Mouse (Mus musculus) CH12.LX (cell line): ENCODE data around the gene Acaca. TPM values are rescaled to one million over a fixed set of nuclear protein-coding genes. Genes with fewer than 3 reads are reported as not detected.

Experiments
- DNase-seq: peaks from one replicate; pipeline ENCODE4 v3.0.0-alpha.2; 2013; ENCODE audit errors: extremely low read depth
- H3K27ac ChIP-seq: 2 replicates; pipeline ENCODE4 v1.5.1; 2012; ENCODE audit warnings: low read depth, mild to moderate bottlenecking, control low read depth, moderate library complexity; ENCODE audit not compliant: insufficient read depth
- H3K27me3 ChIP-seq: replicated peaks from 2 replicates; pipeline ENCODE3; 2012; ENCODE audit warnings: inconsistent platforms
- H3K36me3 ChIP-seq, 2 experiments: replicated peaks in 1 of 2; 2 replicates each; pipeline versions ENCODE3 to v1.6.1; 2012; ENCODE audit warnings: inconsistent platforms in 1 of 2, low read length in 1 of 2, mild to moderate bottlenecking in 1 of 2, mixed read lengths in 1 of 2, moderate library complexity in 1 of 2; ENCODE audit not compliant: control insufficient read depth in 1 of 2, insufficient read depth in 1 of 2
- H3K4me1 ChIP-seq, 2 experiments: 2 replicates each; pipeline ENCODE4 v1.6.1; 2012; ENCODE audit warnings: inconsistent platforms in 1 of 2, moderate library complexity in 1 of 2; ENCODE audit not compliant: insufficient read depth in 2 of 2, control insufficient read depth in 1 of 2
- H3K4me2 ChIP-seq: 2 replicates; pipeline ENCODE4 v1.6.1; 2012; ENCODE audit warnings: low read depth, mild to moderate bottlenecking, control low read depth; ENCODE audit not compliant: poor library complexity, insufficient read depth, severe bottlenecking
- H3K4me3 ChIP-seq, 3 experiments: fragments of 150-350 bp in 1 of 3; sonication (generic) in 1 of 3; replicated peaks in 1 of 3; 2 replicates each; pipeline versions ENCODE3 to v1.5.1; 2011 to 2012; ENCODE audit warnings: low read depth in 2 of 3, low read length in 2 of 3, mild to moderate bottlenecking in 2 of 3, moderate library complexity in 2 of 3, control low read depth in 1 of 3, improper control_type of control experiment in 1 of 3, inconsistent platforms in 1 of 3, mixed read lengths in 1 of 3; ENCODE audit not compliant: poor library complexity in 1 of 3
- H3K79me2 ChIP-seq: replicated peaks from 2 replicates; pipeline ENCODE4 v1.6.1; 2012; ENCODE audit warnings: mild to moderate bottlenecking, moderate library complexity; ENCODE audit not compliant: control insufficient read depth, poor library complexity, insufficient read depth, severe bottlenecking; ENCODE audit errors: extremely low read depth
- H3K9ac ChIP-seq: 2 replicates; pipeline ENCODE4 v1.6.1; 2012; ENCODE audit warnings: low read depth, mild to moderate bottlenecking, control low read depth, moderate library complexity; ENCODE audit not compliant: insufficient read depth
- H3K9me3 ChIP-seq: replicated peaks from 2 replicates; pipeline ENCODE3; 2012; ENCODE audit warnings: low read length, inconsistent platforms, mixed read lengths
- BHLHE40 ChIP-seq: IDR thresholded peaks from 2 replicates; pipeline ENCODE4 v1.6.1; 2011; ENCODE audit warnings: mild to moderate bottlenecking, low read depth, low read length, improper control_type of control experiment
- CTCF ChIP-seq, 2 experiments: IDR thresholded peaks in 1 of 2; conservative IDR thresholded peaks in 1 of 2; 2 replicates each; pipeline ENCODE4 v1.5.1; 2011 to 2012; ENCODE audit warnings: low read depth in 2 of 2, low read length in 2 of 2, improper control_type of control experiment in 1 of 2, inconsistent platforms in 1 of 2, mild to moderate bottlenecking in 1 of 2, moderate library complexity in 1 of 2
- E2F4 ChIP-seq: IDR thresholded peaks from 2 replicates; pipeline ENCODE4 v1.6.1; 2011; ENCODE audit warnings: low read depth, low read length, improper control_type of control experiment; ENCODE audit not compliant: insufficient replicate concordance
- EP300 ChIP-seq: IDR thresholded peaks from 2 replicates; pipeline ENCODE4 v1.6.1; 2011; ENCODE audit warnings: low read length, improper control_type of control experiment
- HCFC1 ChIP-seq: IDR thresholded peaks from 2 replicates; pipeline ENCODE4 v1.6.1; 2012; ENCODE audit warnings: low read depth, mild to moderate bottlenecking, inconsistent platforms, low read length, improper control_type of control experiment
- IRF4 ChIP-seq: IDR thresholded peaks from 2 replicates; pipeline ENCODE4 v1.6.1; 2014; ENCODE audit warnings: low read depth, mild to moderate bottlenecking, inconsistent platforms, low read length, improper control_type of control experiment
- JUND ChIP-seq: conservative IDR thresholded peaks from 2 replicates; pipeline ENCODE4 v1.6.1; 2011; ENCODE audit warnings: low read depth, low read length, improper control_type of control experiment
- NELFE ChIP-seq: IDR thresholded peaks from 2 replicates; pipeline ENCODE4 v1.6.1; 2011; ENCODE audit warnings: low read depth, low read length, improper control_type of control experiment
- NRF1 ChIP-seq: IDR thresholded peaks from 2 replicates; pipeline ENCODE4 v1.6.1; 2014; ENCODE audit warnings: low read depth, mild to moderate bottlenecking, inconsistent platforms, low read length, improper control_type of control experiment, moderate library complexity
- POLR2A ChIP-seq: IDR thresholded peaks from 2 replicates; pipeline ENCODE4 v1.6.1; 2011; ENCODE audit warnings: low read depth, mild to moderate bottlenecking, improper control_type of control experiment, low read length
- RCOR1 ChIP-seq: conservative IDR thresholded peaks from 2 replicates; pipeline ENCODE4 v1.6.1; 2012; ENCODE audit warnings: low read depth, mild to moderate bottlenecking, inconsistent platforms, low read length, improper control_type of control experiment
- SIN3A ChIP-seq: IDR thresholded peaks from 2 replicates; pipeline ENCODE4 v1.6.1; 2012; ENCODE audit warnings: low read length, improper control_type of control experiment, inconsistent platforms
- SMC3 ChIP-seq: IDR thresholded peaks from 2 replicates; pipeline ENCODE4 v1.6.1; 2011; ENCODE audit warnings: low read depth, low read length, improper control_type of control experiment
- TBP ChIP-seq: conservative IDR thresholded peaks from 2 replicates; pipeline ENCODE4 v1.6.1; 2011; ENCODE audit warnings: low read depth, low read length, improper control_type of control experiment
- TCF12 ChIP-seq: IDR thresholded peaks from 2 replicates; pipeline ENCODE4 v1.6.1; 2014; ENCODE audit warnings: low read depth, mild to moderate bottlenecking, inconsistent platforms, low read length, improper control_type of control experiment
- UBTF ChIP-seq: IDR thresholded peaks from 2 replicates; pipeline ENCODE4 v1.6.1; 2012; ENCODE audit warnings: low read depth, mild to moderate bottlenecking, inconsistent platforms, low read length, improper control_type of control experiment, moderate library complexity
- USF1 ChIP-seq: IDR thresholded peaks from 2 replicates; pipeline ENCODE4 v1.6.1; 2014; ENCODE audit warnings: low read depth, mild to moderate bottlenecking, inconsistent platforms, low read length, improper control_type of control experiment
- ZC3H11A ChIP-seq: IDR thresholded peaks from 2 replicates; pipeline ENCODE4 v1.6.1; 2012; ENCODE audit warnings: low read depth, mild to moderate bottlenecking, inconsistent platforms, low read length, improper control_type of control experiment
- ZMIZ1 ChIP-seq: IDR thresholded peaks from 2 replicates; pipeline ENCODE4 v1.6.1; 2012; ENCODE audit warnings: low read depth, mild to moderate bottlenecking, inconsistent platforms, low read length, improper control_type of control experiment
- ZNF384 ChIP-seq: IDR thresholded peaks from 2 replicates; pipeline ENCODE4 v1.6.1; 2012; ENCODE audit warnings: low read depth, low read length, improper control_type of control experiment, inconsistent platforms
- dilution Hi-C: fragments of 300-500 bp; cut with MboI; formaldehyde crosslinking; loops from 2 replicates; pipeline ENCODE4 v1.14.3; 2020; ENCODE audit warnings: low sequenced_read_pairs; ENCODE audit not compliant: extremely low pct_unique_long_range_greater_than_20kb, extremely low pct_ligation_motif_present
- in situ Hi-C: fragments of 300-500 bp; cut with MboI; formaldehyde crosslinking; loops from 3 replicates; pipeline ENCODE4 v1.14.3; 2019; ENCODE audit warnings: low sequenced_read_pairs, low pct_ligation_motif_present, low pct_unique_long_range_greater_than_20kb, mixed read lengths
- polyA plus RNA-seq: library from polyadenylated mRNA; unstranded; fragments of >175 nt; gene quantifications from 2 replicates; pipeline ENCODE4 v1.2.1, GENCODE M21; 2012; ENCODE audit warnings: low read depth; ENCODE audit not compliant: insufficient read length
- total RNA-seq, 2 experiments: library from RNA; depleted of rRNA; stranded (reverse); fragments of 300-350 nt in 1 of 2; fragments of >200 nt in 1 of 2; gene quantifications; 2 replicates each; pipeline ENCODE4 v1.2.3; 2012 to 2014

Acaca gene
- total and polyA plus RNA-seq, 3 experiments = 36.9 to 62.6 (median 61.7) TPM

- H3K4me3 ChIP-seq = no peak overlapping the region
- H3K4me1 ChIP-seq = peaks cover 0 to 9% of the 10 kb centered on the region in 2 experiments; a peak in 2 of 4 replicates
- no peaks in the 10 kb centered on the region for H3K27me3 ChIP-seq
- H3K36me3 ChIP-seq = peaks cover 2 to 69% of the 10 kb centered on the region in 2 experiments
- H3K9ac ChIP-seq = no peak overlapping the region
- dilution Hi-C loops (no loop called here), in situ Hi-C loops (no loop called here)
- H3K4me2 ChIP-seq = no peak overlapping the region
- no peaks in the 10 kb centered on the region for H3K79me2 ChIP-seq
- no peak for DNase-seq
- TF ChIP-seq NRF1 (no peak), RCOR1 (no peak), ZMIZ1 (no peak), POLR2A (no peak), JUND (no peak), NELFE (no peak), USF1 (no peak)
- no peaks in the 10 kb centered on the region for H3K9me3 ChIP-seq
- H3K27ac ChIP-seq = no peak overlapping the region
Measured at GRCm38 (mm10) chr11:84357304-84357703, 227.8 kb downstream of the Acaca start.

- H3K27ac ChIP-seq = no peak overlapping the region
- dilution Hi-C loops = no loop called here
- in situ Hi-C loops = no loop called here
- no peaks in the 10 kb centered on the region for H3K27me3 ChIP-seq
- H3K36me3 ChIP-seq = peaks cover 2 to 68% of the 10 kb centered on the region in 2 experiments
- no peak for DNase-seq
- no peaks in the 10 kb centered on the region for H3K79me2 ChIP-seq
- no peak overlapping the region for H3K9ac ChIP-seq
- no peak overlapping the region for H3K4me2 ChIP-seq
- peaks cover 0 to 9% of the 10 kb centered on the region in 2 experiments; a peak in 2 of 4 replicates for H3K4me1 ChIP-seq
- no peaks in the 10 kb centered on the region for H3K9me3 ChIP-seq
- no peak overlapping the region for H3K4me3 ChIP-seq
- TF ChIP-seq E2F4 (no peak), ZC3H11A (no peak), ZNF384 (no peak), SMC3 (no peak), BHLHE40 (no peak), IRF4 (no peak), TCF12 (no peak), USF1 (no peak), HCFC1 (no peak), SIN3A (no peak), UBTF (no peak), EP300 (no peak), TBP (no peak), CTCF (conservative IDR thresholded peaks at IDR 0.05 in 1 of 2, IDR thresholded peaks at IDR 0.05 in 1 of 2; ENCODE audit: low read depth in 2 of 2, low read length in 2 of 2) (no peak), POLR2A (no peak)
Measured at GRCm38 (mm10) chr11:84357771-84358170, 228.3 kb downstream of the Acaca start.
